Mouse (Mus musculus) monocyte, adult 5-6 weeks (primary cell): ENCODE results near the gene Pkn1. TPM values are rescaled to one million over a fixed set of nuclear protein-coding genes. Genes with fewer than 3 reads are reported as not detected.

Experiments
- ATAC-seq: fragments of 153-309, 156-312 bp; replicated peaks from 2 replicates; pipeline ENCODE4 v1.8.0; 2017; ENCODE audit warnings: mild to moderate bottlenecking; ENCODE audit not compliant: low TSS enrichment, insufficient number of reproducible peaks, severe bottlenecking, poor library complexity, low FRiP score
- total RNA-seq: library from RNA; stranded (forward); fragments of 200-1000, 200-491, 200-594 nt; gene quantifications from 3 replicates; pipeline ENCODE4 v1.2.3, GENCODE M21; 2017

Gene Pkn1
- total RNA-seq, 1 experiment from 2014 or later = 159 TPM

DNA sequence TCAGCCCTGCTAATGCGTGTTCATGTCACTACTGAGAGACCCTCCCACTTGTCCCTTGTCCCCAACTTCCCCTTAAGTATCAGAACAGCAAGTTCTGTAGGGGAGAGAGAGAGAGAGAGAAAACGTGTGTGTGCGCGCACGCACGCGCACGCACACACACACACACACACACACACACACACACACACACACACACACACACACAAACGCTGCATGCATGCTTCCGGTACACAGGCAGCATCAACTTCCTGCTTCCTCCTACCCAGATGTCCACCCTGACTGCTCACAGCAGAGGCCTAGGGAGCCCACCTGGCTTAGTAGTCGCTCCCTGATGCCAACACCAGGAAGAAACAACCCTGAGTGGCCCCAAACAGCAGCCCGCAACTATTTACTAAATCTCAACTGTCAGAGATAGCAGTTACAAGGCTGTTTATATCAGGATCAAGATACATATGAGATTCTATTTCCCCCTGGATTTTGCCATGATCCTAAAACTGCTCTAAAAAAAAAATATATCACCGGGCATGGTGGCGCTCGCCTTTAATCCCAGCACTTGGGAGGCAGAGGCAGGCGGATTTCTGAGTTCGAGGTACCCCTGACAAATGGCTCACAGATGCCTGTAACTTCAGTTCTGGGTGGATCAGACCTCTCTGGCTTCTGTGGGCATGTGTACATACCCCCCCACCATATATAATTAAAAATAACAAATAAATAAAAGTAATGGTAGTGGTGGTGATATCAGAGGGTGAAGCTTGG, 3.5 kb downstream of the Pkn1 start:
- ATAC-seq = no peak

DNA sequence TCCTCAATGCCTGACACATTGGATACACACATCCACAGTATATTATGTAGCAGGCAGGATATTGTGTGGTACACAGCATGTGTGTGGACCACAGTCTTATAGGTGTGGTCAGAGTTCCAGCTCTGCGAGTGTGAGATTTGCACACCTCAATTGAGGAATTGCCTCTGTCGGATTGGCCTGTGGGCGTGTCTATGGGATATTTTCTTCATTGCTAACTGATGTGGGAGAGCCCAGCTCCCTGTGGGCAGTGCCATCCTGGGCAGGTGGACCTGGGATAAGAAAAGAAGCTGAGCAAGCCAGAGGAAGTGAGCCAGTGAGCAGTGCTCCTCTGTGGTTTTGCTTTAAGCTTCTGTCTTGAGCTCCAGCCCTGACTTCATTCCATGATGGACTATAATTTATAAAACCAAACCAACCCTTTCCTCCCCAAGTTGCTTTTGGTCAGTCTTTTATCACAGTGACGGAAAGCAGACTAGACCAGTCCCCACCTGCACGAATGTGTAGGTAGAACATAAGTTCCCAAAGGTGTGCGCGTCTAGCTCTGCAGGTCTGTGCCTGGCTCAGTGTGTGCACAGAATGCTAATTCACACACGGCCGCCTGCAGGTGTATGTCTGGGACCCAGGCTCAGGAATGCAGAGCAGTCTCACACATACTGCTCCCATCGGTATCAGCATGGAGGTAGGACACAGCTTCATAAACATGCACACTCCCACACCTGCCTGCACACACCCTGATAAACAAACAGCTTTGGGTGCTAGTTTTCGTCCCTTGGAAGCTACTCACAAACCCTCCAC, 4.4 kb downstream of the Pkn1 start:
- ATAC-seq = no peak

DNA sequence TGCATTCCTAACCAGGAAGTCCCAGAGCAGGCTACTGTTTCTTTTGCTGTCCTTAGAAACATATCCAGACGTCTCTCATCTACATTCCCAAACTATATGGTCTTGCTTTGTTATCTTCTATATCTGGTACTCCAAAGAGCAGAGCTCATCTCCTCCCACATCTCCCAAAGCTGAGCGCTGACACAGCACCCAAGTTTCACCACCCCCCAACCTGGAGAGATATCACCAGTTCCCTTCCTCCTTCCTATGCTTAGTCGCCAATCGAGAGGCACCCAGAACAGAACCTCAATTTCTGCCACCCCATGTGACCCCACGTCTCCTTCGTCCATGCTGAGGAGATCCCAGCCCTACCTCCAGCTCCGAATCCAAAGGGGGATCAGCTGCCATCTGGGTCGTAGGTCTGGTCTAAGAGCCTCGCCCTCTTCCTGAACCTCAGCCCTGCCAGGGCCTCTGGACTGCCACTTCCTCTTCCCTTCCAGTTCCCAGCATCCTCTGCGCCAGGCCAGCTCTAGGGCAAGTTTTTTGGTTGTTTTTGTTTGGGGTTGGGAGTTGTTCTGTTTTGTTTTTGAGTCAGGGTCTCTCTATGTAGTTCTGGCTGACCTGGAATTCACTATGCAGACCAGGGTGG, 5.3 kb downstream of the Pkn1 start:
- peak; percentile 73 for ATAC-seq

DNA sequence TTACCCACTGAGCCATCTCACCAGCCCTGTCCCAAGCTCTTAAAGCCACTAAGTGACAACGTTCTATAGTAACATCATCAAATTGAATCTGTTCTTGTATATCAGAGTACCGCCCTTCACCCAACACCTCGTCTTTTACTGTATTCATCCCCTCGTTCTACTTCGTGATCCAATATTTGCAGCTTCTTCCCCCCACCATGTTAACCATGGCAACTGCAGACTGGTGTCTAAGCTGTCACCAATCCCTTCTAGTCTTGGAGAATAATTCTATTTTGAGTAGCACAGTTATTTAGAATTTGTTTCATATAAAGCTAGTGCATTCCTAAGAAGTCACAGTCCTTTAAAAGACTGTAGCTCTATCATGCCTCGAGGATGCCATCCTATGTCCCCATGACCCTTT, 9.7 kb downstream of the Pkn1 start:
- no peak for ATAC-seq

DNA sequence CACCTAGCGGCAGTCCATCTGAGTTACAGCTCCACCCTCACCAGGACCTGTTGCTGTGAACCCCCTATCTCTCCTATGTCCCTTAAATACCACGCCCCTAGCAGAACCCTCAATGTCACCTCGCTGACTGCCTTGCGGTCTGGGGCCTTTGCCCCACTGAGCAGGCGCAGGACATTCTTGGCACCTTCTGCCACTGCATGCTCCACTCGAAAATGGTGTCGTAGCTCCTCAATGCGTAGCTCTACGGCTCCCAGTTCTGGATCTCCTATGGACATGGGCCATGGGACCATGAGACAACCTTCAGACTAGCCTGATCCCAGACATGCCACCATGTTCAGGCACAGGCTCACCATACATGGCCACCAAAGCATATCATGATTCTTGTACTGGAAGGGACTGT, 14.5 kb downstream of the Pkn1 start:
- ATAC-seq = no peak

DNA sequence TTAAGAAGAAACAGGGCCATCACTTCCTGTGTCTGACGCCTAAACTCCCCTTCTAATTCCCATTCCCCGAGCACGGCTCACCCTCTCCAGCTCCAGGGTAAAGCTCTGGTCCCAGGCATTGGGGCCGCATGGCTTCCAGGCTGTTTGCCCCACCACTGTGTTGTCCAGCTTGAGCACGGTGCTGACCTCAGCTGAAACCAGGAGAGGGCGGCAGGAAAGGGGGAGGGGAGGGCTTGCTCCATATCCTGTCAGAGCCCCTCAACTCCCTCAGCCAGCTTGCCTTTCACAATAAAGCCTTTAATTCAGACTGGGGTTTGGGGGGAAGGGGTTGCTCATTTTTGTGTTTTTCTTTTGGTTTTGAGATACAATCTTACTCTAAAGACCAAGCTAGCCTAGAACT, 17.9 kb downstream of the Pkn1 start:
- no peak for ATAC-seq

DNA sequence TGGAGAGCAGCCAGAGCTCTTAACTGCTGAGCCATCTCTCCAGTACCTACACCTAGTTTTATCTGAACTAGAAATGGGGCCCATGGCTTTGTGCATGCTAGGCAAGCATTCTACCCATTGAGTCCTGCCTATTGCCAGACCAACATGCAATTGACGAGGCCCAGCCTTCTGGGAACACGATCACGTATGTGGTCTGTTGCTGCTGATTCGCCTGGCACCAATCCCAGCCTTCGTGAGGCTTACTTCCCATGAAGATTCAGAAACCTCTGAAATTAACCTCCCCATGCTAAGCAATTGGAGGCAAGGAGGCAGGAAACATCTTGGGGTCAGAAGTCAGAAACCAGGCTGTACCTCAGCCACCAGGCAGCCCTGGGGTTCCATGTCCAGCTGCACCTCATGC, 18.4 kb downstream of the Pkn1 start:
- ATAC-seq = no peak

DNA sequence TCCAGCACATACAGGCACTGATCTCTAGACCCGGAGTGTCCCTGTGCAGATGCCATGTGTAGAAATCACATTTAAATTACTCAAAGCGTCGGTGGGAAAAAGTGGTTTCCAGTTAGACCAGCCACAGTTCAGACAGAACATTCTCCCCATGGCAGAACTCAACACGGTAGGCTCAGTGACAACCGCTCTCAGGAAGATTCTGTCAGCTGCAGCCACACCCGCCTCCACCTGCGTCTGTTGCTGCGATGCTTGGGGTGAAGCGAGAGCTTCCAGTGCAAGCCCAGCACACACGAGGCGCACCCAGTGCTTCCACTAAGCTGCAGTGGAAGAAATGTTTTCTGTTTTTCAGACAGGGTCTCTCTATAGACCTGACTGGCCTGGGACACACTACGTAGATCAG, 19.1 kb downstream of the Pkn1 start:
- no peak for ATAC-seq

DNA sequence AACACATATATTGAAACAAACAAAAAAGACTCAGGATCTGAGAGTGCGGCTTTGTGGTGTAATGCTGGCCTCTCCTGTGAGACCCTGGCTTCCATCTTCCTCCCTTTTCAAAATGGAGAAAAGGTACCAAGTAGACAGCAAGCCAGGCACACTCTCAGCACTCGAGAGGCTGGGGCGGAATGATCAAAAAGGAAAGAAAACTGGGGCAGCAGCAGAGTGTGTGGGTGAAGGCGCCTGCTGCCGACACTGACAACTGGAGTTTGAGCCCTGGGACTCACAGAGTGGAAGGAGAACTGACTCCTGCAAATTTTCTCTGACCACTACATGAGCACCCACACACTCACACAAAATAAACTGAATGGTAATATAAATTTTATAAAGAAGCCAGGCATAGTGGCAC, 24.5 kb downstream of the Pkn1 start:
- ATAC-seq = no peak

DNA sequence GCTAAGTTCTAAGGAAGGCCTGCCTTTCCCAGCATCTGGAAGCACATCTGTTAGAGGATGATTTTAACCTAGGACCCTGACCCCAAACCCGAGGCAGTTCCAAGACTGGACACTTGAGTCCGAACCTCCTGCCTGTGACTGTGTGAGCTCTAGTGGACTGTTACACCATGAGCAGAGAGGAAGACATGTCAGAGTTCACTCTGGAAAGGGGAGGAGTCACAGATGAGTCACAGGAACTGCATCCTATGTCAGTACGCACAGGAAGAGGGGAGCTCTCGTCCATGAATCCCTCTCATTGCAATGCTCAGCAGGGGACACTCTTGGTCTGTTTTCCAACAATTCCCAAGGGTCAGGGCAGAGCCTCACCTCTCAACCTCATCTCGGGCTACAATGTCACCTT, 26.0 kb downstream of the Pkn1 start:
- no peak for ATAC-seq

DNA sequence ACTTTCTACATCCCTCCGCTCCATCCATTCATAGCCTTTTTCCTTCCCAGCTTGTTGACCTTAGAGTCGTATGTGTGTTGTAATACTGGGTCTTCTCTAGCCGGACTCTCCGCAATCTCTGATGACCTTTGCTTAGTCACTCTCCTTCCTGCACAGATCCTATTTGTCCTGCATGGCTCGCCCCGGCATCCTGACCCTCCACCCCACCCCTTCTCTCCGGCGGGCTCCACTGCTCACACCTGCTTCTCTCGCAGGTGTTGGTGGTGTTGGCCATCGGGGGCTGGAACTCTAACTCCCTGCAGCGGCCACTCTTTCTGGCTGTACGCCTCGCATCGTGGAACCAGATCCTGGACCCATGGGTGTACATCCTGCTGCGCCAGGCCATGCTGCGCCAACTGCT, 30.0 kb downstream of the Pkn1 start:
- ATAC-seq = no peak

DNA sequence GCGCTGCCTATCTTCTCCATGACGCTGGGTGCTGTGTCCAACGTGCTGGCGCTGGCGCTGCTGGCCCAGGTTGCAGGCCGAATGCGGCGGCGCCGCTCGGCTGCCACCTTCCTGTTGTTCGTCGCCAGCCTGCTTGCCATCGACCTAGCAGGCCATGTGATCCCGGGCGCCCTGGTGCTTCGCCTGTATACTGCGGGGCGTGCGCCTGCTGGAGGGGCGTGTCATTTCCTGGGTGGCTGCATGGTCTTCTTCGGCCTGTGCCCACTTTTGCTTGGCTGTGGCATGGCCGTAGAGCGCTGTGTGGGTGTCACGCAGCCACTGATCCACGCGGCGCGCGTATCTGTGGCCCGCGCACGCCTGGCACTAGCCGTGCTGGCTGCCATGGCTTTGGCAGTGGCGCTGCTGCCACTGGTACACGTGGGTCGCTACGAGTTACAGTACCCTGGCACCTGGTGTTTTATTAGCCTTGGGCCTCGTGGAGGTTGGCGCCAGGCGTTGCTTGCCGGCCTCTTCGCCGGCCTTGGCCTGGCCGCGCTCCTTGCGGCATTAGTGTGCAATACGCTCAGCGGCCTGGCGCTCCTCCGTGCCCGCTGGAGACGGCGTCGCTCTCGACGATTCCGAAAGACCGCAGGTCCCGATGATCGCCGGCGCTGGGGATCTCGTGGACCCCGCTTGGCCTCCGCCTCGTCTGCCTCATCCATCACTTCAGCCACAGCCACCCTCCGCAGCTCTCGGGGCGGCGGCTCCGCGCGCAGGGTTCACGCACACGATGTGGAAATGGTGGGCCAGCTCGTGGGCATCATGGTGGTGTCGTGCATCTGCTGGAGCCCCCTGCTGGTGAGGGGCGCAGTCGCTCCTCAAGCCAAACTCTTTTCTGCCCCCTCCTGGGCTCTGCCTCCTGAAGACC, 30.7 kb downstream of the Pkn1 start:
- no peak for ATAC-seq

DNA sequence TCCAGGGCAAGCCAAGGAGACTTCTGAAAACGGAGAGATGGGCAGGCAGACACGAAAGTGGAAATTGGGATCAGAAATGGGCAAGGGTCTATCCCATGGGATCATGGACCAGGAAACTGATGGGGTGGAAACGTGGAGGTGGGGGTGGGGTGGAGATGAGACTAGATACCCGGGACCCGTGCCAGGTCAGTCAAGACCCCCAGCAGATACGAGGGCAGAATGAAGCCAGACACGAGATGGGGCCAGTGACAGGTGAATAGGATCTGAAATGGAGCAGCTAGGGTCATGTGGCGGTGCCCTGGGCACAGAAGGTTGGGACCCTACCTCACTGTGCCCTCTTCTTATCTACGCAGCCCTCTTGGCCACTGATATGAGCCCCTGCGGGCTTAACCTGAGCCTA, 31.5 kb downstream of the Pkn1 start:
- no peak for ATAC-seq

DNA sequence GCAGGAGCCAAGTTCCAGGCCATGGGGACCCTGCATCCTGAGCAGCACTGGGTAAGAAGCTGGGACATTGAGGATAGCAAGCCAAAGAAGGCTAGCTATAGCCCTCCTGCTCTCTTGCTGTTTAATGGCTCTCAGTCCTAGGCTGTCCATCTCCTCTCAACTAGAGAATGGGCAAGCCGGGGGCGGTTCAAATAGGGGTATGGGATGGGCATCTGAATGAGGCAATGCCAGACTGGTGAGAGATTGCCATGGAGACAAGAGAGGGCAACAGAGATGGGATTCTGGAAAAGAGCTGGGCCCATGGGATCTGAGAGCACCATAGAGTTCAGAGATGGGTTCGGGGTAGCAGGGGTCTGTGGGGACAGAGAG, 32.1 kb downstream of the Pkn1 start:
- ATAC-seq = no peak

DNA sequence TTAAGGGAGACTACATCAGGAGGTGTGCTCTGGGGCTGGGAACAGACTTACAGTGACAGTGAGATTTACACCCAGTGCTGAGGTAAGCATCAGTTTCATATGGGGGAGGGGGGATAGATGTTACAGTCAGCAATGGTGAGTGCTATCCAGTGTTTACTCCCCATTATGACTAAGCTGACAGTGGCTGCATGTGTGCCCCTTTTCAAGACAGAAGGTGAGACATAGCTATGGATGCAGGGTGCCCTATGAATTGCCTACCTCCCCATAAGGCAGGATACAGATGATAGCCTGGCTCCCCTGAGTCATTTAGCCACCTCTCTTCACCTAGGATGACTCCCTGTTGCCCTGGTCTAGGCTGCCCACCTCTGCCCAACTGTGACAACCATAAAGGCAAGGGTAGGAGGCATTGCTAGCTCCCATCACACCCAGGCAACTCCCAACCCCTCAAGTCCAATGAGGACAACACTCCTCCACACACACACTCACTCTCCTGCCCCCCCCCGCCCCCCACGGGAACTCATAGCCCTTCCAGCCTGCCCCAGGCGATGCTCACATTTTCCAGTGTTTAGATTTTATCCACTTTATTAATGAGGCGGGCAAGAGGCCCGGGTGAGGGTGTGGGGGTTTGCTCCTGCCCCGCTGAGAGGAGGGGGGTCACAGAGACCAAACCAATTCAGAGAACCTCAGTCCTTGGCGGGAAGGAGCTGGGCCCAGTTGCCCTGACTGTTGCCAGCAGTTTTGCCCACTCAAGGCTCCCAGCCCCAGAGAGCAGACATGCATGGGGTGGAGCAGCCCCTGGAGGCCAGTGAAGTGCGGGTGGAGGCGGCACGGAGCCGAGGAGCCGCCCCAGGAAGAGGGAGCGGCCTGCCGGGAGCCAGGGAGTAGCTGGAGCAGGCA, 32.8 kb downstream of the Pkn1 start, which contains the start of gene Ptger1:
Gene Ptger1, plus strand, starts transcription at position 710 of the 897 bp plus-strand sequence.
- ATAC-seq = no peak

DNA sequence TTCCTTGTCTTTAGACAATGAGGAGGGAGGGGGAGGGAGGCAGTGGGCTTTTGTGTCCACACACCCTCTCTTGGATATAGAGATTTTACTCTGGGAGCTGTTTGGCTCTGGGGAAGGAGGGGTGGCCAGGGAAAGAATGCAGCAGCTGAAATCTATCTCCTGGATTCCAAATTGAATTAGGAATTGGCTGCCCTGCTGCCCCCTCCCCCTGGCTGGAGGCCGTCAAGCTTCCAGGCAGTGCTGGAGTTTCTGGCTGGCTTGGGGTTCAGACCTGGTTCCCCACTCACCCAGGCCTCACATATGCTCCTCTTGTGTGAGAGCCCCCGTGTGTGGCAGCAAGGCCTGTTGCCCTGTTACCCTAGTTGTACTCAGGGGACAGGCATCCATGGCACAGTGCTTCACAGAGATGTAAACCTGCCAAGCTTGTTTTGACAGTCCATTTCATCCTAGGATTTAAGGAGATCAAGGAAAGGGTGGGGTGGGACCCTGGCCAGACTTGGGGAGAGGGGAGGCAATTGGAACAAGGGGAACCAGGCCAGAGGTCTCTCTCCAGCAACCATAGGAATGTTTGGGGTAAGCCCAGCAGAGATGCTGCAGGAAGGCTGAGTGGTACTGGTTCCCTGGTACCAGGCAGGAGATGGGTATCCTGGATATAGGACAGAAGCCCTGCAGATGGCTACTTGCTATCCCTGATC, 33.9 kb downstream of the Pkn1 start:
- ATAC-seq = no peak

DNA sequence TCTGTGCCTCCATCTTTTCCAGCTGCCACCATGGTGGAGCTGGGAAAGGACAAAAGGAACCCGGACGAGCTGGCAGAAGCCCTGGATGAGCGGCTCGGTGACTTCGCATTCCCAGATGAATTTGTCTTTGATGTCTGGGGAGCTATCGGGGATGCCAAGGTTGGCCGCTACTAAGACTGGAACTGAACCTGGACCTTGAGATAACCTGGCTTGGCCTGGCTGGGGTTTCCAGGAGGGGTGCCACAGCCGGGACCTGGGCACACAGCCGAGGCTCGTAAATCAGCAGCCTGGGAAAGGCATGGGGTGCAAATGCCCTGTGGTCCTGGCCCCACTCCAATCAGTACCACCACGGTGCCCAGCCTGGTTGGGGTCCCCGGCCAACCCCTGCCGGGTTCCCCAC, 34.9 kb downstream of the Pkn1 start:
- no peak for ATAC-seq
